ENCODE assay signal across 17 mouse cellular contexts in the genomic region with DNA sequence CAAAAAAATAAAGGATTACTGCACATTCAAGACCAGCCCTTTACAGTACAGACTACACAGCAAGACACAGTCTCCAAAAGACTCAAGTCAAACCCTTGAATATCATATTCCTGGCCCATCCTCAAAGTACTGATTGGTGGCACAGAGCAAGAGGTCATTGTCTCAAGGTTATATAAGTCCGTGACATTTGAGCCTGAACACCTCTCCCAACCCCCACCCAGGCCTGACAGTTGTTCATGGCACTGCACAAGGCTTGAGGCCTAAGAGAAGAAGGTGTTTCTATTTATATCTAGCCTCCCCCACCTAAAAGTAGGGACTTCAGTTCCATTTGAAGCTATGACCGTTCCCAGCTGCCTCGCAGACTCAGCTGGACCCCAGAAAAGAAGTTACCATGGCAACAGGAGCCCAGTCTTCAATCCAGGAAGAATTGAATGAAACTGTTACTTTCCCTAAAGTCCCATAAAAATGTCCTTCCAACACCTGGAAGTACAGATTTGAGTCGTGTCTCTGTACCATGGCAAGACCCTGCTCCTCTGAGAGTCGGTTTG. TPM values are rescaled to one million over a fixed set of nuclear protein-coding genes. Genes with fewer than 3 reads are reported as not detected.
DNase-seq lines count a peak whose midpoint lies in the region; ATAC-seq and TF ChIP-seq lines count a peak whose summit lies in the region.
"Had no signal": no experiment of that assay in that cellular context is flagged by ENCODE, and none has a peak within 500 bp of the region (broad histone marks: within the 10 kb centered on the region; RNA-seq: fewer than 3 reads in every experiment).

No protein-coding gene starts in this region.

- H3K9ac ChIP-seq in heart, embryonic 12.5 days = no peak overlapping the region
- no peak overlapping the region for H3K9ac ChIP-seq in liver, adult 2 months (ENCODE audit: low read depth, low read length)
- H3K9ac ChIP-seq in liver, embryonic 12.5 days = no peak overlapping the region
- no peak overlapping the region for H3K9ac ChIP-seq in limb, embryonic 13.5 days

- H3K4me3 ChIP-seq in heart, embryonic 12.5 days = no peak overlapping the region
- H3K4me3 ChIP-seq in liver, adult 2 months (ENCODE audit: insufficient read depth, low read depth, low read length) = no peak overlapping the region
- H3K4me3 ChIP-seq in liver, embryonic 12.5 days = no peak overlapping the region
- no peak overlapping the region for H3K4me3 ChIP-seq in limb, embryonic 13.5 days

- peaks cover 17% of the 10 kb centered on the region for H3K79me2 ChIP-seq in liver, adult 2 months (ENCODE audit: control insufficient read depth, insufficient read depth, low read length)

- TF ChIP-seq POLR2A in liver, adult 2 months (IDR thresholded peaks at IDR 0.05; ENCODE audit: extremely low read depth, insufficient read depth, low read length) = no peak

- H3K4me2 ChIP-seq in heart, embryonic 12.5 days = peak overlapping the region; percentile 76
- H3K4me2 ChIP-seq in liver, embryonic 12.5 days = no peak overlapping the region
- peak overlapping the region; percentile 32 for H3K4me2 ChIP-seq in limb, embryonic 13.5 days (replicated peaks)

- 44% methylated on average over 5 of the region's 5 CpGs for WGBS in heart, embryonic 12.5 days
- 75% methylated on average over 5 of the region's 5 CpGs for WGBS in liver, adult 2 months
- WGBS in liver, embryonic 12.5 days (ENCODE audit: insufficient replicate concordance) = 65% methylated on average over 5 of the region's 5 CpGs
- 27% methylated on average over 5 of the region's 5 CpGs for WGBS in limb, embryonic 13.5 days

- ATAC-seq in heart, embryonic 12.5 days (ENCODE audit: insufficient number of reproducible peaks, low FRiP score) = no peak
- no peak for ATAC-seq in liver, embryonic 12.5 days
- no peak for ATAC-seq in limb, embryonic 13.5 days (ENCODE audit: low FRiP score, low read depth)
- ATAC-seq: activated CD4-positive, CD25-positive, alpha-beta regulatory T cell, adult 4 months; forebrain, embryonic 16.5 days; intestine, embryonic 16.5 days had no signal

- no peaks in the 10 kb centered on the region for H3K9me3 ChIP-seq in heart, embryonic 12.5 days (replicated peaks)
- H3K9me3 ChIP-seq in liver, embryonic 12.5 days (replicated peaks) = no peaks in the 10 kb centered on the region
- no peaks in the 10 kb centered on the region for H3K9me3 ChIP-seq in limb, embryonic 13.5 days

- H3K36me3 ChIP-seq in heart, embryonic 12.5 days = peaks cover 7% of the 10 kb centered on the region
- 0 out of 2 replicates have a peak, but pooled peaks cover 2% of the 10 kb centered on the region for H3K36me3 ChIP-seq in liver, adult 2 months (ENCODE audit: control insufficient read depth, insufficient read depth, low read length)
- H3K36me3 ChIP-seq in liver, embryonic 12.5 days = no peaks in the 10 kb centered on the region
- H3K36me3 ChIP-seq in limb, embryonic 13.5 days = no peaks in the 10 kb centered on the region

- peaks cover 49% of the 10 kb centered on the region for H3K4me1 ChIP-seq in heart, embryonic 12.5 days (replicated peaks)
- peaks cover 26% of the 10 kb centered on the region for H3K4me1 ChIP-seq in liver, adult 2 months (ENCODE audit: control insufficient read depth, insufficient read depth, low read length)
- H3K4me1 ChIP-seq in liver, embryonic 12.5 days = peaks cover 18% of the 10 kb centered on the region
- peaks cover 40% of the 10 kb centered on the region for H3K4me1 ChIP-seq in limb, embryonic 13.5 days

- peak overlapping the region; percentile 53 for H3K27ac ChIP-seq in heart, embryonic 12.5 days (ENCODE audit: poor library complexity, severe bottlenecking)
- H3K27ac ChIP-seq in liver, adult 2 months (replicated peaks; ENCODE audit: insufficient read depth, low read depth, low read length) = no peak overlapping the region
- H3K27ac ChIP-seq in liver, embryonic 12.5 days = no peak overlapping the region
- peak overlapping the region; percentile 15; the same call in 1 of the 2 replicates for H3K27ac ChIP-seq in limb, embryonic 13.5 days

- intact Hi-C loops in heart, postnatal 14 days (cut with DNase I) = no loop called here

- TF ChIP-seq CTCF in liver, adult 2 months (IDR thresholded peaks at IDR 0.05; ENCODE audit: low read depth, low read length) = no peak

- no peaks in the 10 kb centered on the region for H3K27me3 ChIP-seq in heart, embryonic 12.5 days (replicated peaks)
- H3K27me3 ChIP-seq in liver, adult 2 months (ENCODE audit: control insufficient read depth, insufficient read depth, low read length) = no peaks in the 10 kb centered on the region
- peaks cover 53% of the 10 kb centered on the region for H3K27me3 ChIP-seq in liver, embryonic 12.5 days (replicated peaks)
- H3K27me3 ChIP-seq in limb, embryonic 13.5 days = peaks cover 17% of the 10 kb centered on the region; the same call in 1 of the 2 replicates

- DNase-seq in heart, postnatal 14 days = no peak
- peak; percentile 52 for DNase-seq in liver, adult 2 months (ENCODE audit: extremely low read depth, low read depth, low spot score)
- DNase-seq in forelimb bud, embryonic 11.5 days (ENCODE audit: low read depth, low spot score) = peak; percentile 41
- DNase-seq in right cerebral cortex, postnatal 4 days = no peak
- DNase-seq: cerebellum, adult 9-10 months; embryo, embryonic 11 days; left cerebral cortex, postnatal 4 days; lung, adult 18-20 months; lung, postnatal 4 days; right cerebral cortex, adult 18-20 months; thymus, postnatal 14 days had no signal

RNA-seq across cellular contexts. Expression of a gene that starts 2.4 kb away (rescaled TPM):
- 49.9 and 51.6 TPM in 2 replicates for polyA plus RNA-seq in heart, embryonic 12.5 days (2016; fragmentation: Nextera tagmentation; extraction: Ambion mirVana)
- 10 to 100 TPM; 91.4 to 98.7 TPM for total RNA-seq in heart, postnatal 14 days (2021)
- 10.3 and 11.3 TPM in 2 replicates for total RNA-seq in liver, adult 2 months (2014; rRNA removed)
- polyA plus RNA-seq in liver, adult 2 months (2012; rRNA removed) = 21.4 and 24.7 TPM in 2 replicates
- 1.5 and 1.6 TPM in 2 replicates for polyA plus RNA-seq in liver, embryonic 12.5 days (2016; fragmentation: Nextera tagmentation; extraction: Ambion mirVana)
- polyA plus RNA-seq in limb, embryonic 13.5 days (2015; fragmentation: Nextera tagmentation; extraction: Ambion mirVana) = 7.4 and 8.2 TPM in 2 replicates
- polyA plus RNA-seq: activated CD4-positive, CD25-positive, alpha-beta regulatory T cell, adult 4 months had no signal

RNA-seq across cellular contexts. Expression of a gene that starts 30.8 kb away (rescaled TPM):
- 37.6 and 38.8 TPM in 2 replicates for polyA plus RNA-seq in heart, embryonic 12.5 days (2016; fragmentation: Nextera tagmentation; extraction: Ambion mirVana)
- 10 to 100 TPM; 21.4 to 21.7 TPM for total RNA-seq in heart, postnatal 14 days (2021)
- 7.3 and 10.3 TPM in 2 replicates for total RNA-seq in liver, adult 2 months (2014; rRNA removed)
- polyA plus RNA-seq in liver, adult 2 months (2012; rRNA removed) = 4.3 and 4.6 TPM in 2 replicates
- 13.8 and 15.1 TPM in 2 replicates for polyA plus RNA-seq in liver, embryonic 12.5 days (2016; fragmentation: Nextera tagmentation; extraction: Ambion mirVana)
- polyA plus RNA-seq in limb, embryonic 13.5 days (2015; fragmentation: Nextera tagmentation; extraction: Ambion mirVana) = 48.3 and 52.2 TPM in 2 replicates

RNA-seq across cellular contexts. Expression of a gene that starts 32.7 kb away (rescaled TPM):
- polyA plus RNA-seq in heart, embryonic 12.5 days (2016; fragmentation: Nextera tagmentation; extraction: Ambion mirVana) = 13.6 and 15.4 TPM in 2 replicates
- total RNA-seq in heart, postnatal 14 days (2021) = 10 to 100 TPM; 19.0 to 19.2 TPM
- 21.8 and 28.8 TPM in 2 replicates for total RNA-seq in liver, adult 2 months (2014; rRNA removed)
- polyA plus RNA-seq in liver, adult 2 months (2012; rRNA removed) = 10.5 and 11.0 TPM in 2 replicates
- 16.6 and 16.8 TPM in 2 replicates for polyA plus RNA-seq in liver, embryonic 12.5 days (2016; fragmentation: Nextera tagmentation; extraction: Ambion mirVana)
- polyA plus RNA-seq in limb, embryonic 13.5 days (2015; fragmentation: Nextera tagmentation; extraction: Ambion mirVana) = 19.6 and 21.9 TPM in 2 replicates

Comparison
In these comparisons a context has a peak if more than half of its experiments do, and no peak if none do; other contexts are left out.
1. H3K27ac ChIP-seq: peak in heart, embryonic 12.5 days (single experiment) and limb, embryonic 13.5 days (single experiment); none in liver, adult 2 months (single experiment) and liver, embryonic 12.5 days (single experiment).
2. DNase-seq: peak in liver, adult 2 months (single experiment) and forelimb bud, embryonic 11.5 days (single experiment); none in heart, postnatal 14 days (0 of 2) and right cerebral cortex, postnatal 4 days (single experiment).